In the genomic region with DNA sequence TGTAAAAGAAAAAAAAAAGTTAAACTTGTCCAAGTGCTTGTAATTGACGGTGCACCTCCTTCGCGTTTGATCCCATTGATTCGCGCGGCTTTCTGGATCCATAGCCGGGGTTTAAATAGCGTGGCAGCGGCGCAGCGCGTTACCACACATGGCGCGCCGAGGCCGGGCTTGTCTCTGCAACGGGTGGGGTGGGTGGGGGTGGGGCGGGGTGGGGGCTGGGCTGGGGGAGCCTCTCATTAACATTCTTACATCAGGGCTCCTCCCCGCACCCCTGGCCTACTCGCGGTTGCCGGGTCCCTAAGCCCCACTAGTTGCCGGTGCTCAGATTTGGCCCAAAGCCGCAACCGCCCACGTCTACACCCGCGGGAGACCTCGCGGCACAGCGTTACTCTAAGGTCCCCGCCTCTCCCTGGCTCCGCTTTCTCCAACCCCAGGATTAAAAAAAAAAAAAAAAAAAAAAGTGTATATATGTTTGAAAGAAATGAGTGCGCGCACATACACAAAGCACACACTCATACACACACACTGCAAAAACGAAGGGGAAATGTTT, we compare ENCODE assay signal across 8 mouse cellular contexts. TPM values are rescaled to one million over a fixed set of nuclear protein-coding genes. Genes with fewer than 3 reads are reported as not detected.
DNase-seq lines count a peak whose midpoint lies in the region; ATAC-seq and TF ChIP-seq lines count a peak whose summit lies in the region.

No protein-coding gene starts in this region.

- TF ChIP-seq POLR2A in cortical plate, adult 2 months (IDR thresholded peaks at IDR 0.05; ENCODE audit: extremely low read depth, insufficient read depth, low read length) = peak; percentile 40; the same call in 1 of the 2 replicates

- H3K4me1 ChIP-seq in cortical plate, adult 2 months (ENCODE audit: control insufficient read depth, insufficient read depth, low read length) = no peaks in the 10 kb centered on the region
- H3K4me1 ChIP-seq in heart, embryonic 10.5 days = peaks cover 23% of the 10 kb centered on the region
- H3K4me1 ChIP-seq in liver, postnatal 0 days (ENCODE audit: insufficient read depth) = peaks cover 13% of the 10 kb centered on the region

- TF ChIP-seq CTCF in cortical plate, adult 2 months (IDR thresholded peaks at IDR 0.05; ENCODE audit: extremely low read depth, insufficient read depth, low read length) = no peak
- TF ChIP-seq CTCF in liver, postnatal 0 days (IDR thresholded peaks at IDR 0.05; ENCODE audit: low read depth) = no peak

- no peak overlapping the region for H3K9ac ChIP-seq in liver, postnatal 0 days (replicated peaks)

- no peaks in the 10 kb centered on the region for H3K9me3 ChIP-seq in heart, embryonic 10.5 days
- no peaks in the 10 kb centered on the region for H3K9me3 ChIP-seq in liver, postnatal 0 days (ENCODE audit: low read length)

- peak overlapping the region; percentile 74 for H3K4me3 ChIP-seq in cortical plate, adult 2 months (ENCODE audit: insufficient read depth, low read length)
- peak overlapping the region; percentile 73 for H3K4me3 ChIP-seq in heart, embryonic 10.5 days
- H3K4me3 ChIP-seq in liver, postnatal 0 days (ENCODE audit: low read depth, low read length) = peak overlapping the region; percentile 39

- 1% methylated on average over 36 of the region's 36 CpGs for WGBS in heart, embryonic 10.5 days
- WGBS in liver, postnatal 0 days (ENCODE audit: insufficient replicate concordance) = under 1% methylated on average over 36 of the region's 36 CpGs

- TF ChIP-seq EP300 in liver, postnatal 0 days (IDR thresholded peaks at IDR 0.05; ENCODE audit: low read depth) = no peak

- H3K27me3 ChIP-seq in heart, embryonic 10.5 days (ENCODE audit: insufficient read depth, poor library complexity, severe bottlenecking) = peaks cover 9% of the 10 kb centered on the region; the same call in 1 of the 2 replicates
- H3K27me3 ChIP-seq in liver, postnatal 0 days (ENCODE audit: insufficient read depth, low read length) = peaks cover 51% of the 10 kb centered on the region

- no peak overlapping the region for H3K27ac ChIP-seq in cortical plate, adult 2 months (ENCODE audit: insufficient read depth, low read length)
- peak overlapping the region; percentile 87; the same call in 1 of the 2 replicates for H3K27ac ChIP-seq in heart, embryonic 10.5 days
- H3K27ac ChIP-seq in liver, postnatal 0 days (ENCODE audit: low read depth) = 0 out of 2 replicates have a peak overlapping the region, but pooled peaks have one; percentile 16

- peak; percentile 34 to 67 for DNase-seq in adrenal gland, adult (ENCODE audit: inconsistent age in 2 of 2, low spot score in 1 of 2)
- DNase-seq in adrenal gland, postnatal 4 days (ENCODE audit: low spot score in 2 of 2) = no peak
- no peak for DNase-seq in heart, embryonic 10.5 days (ENCODE audit: low spot score)
- peak; percentile 22 for DNase-seq in kidney, adult 9 months
- peak; percentile 19 for DNase-seq in liver, postnatal 0 days
- DNase-seq in retina, embryonic 14.5 days (ENCODE audit: low spot score) = peak; percentile 39
- no peak for DNase-seq in spleen, postnatal 36 days (ENCODE audit: low spot score in 2 of 2)

- no peak for ATAC-seq in liver, postnatal 0 days

- H3K36me3 ChIP-seq in heart, embryonic 10.5 days = no peaks in the 10 kb centered on the region
- H3K36me3 ChIP-seq in liver, postnatal 0 days (replicated peaks; ENCODE audit: insufficient read depth, low read length) = no peaks in the 10 kb centered on the region

- H3K4me2 ChIP-seq in liver, postnatal 0 days (ENCODE audit: low read depth, low read length) = peak overlapping the region; percentile 64

RNA-seq across cellular contexts. Expression of a gene that starts 1.0 kb away (rescaled TPM):
- total RNA-seq in adrenal gland, postnatal 4 days (2021) = 10 to 100 TPM; 29.2 to 34.6 TPM
- 3.4 and 3.6 TPM in 2 replicates for polyA plus RNA-seq in cortical plate, adult 2 months (2012; rRNA removed)
- 12.0 and 14.8 TPM in 2 replicates for polyA plus RNA-seq in heart, embryonic 10.5 days (2016; fragmentation: Nextera tagmentation; extraction: Ambion mirVana)
- 0.62 and 0.85 TPM in 2 replicates for polyA plus RNA-seq in liver, postnatal 0 days (2015; fragmentation: Nextera tagmentation; extraction: Ambion mirVana)

Comparison
In these comparisons a context has a peak if more than half of its experiments do, and no peak if none do; other contexts are left out.
1. DNase-seq: peak in adrenal gland, adult (2 of 2), kidney, adult 9 months (single experiment), liver, postnatal 0 days (single experiment) and retina, embryonic 14.5 days (single experiment); none in adrenal gland, postnatal 4 days (0 of 2), heart, embryonic 10.5 days (single experiment) and spleen, postnatal 36 days (0 of 2).
2. Peak in every context shown above with its lines, with median percentiles within 50 percentile points of each other: H3K4me3 ChIP-seq.